Mouse (Mus musculus): ENCODE data around the gene Yaf2. TPM values are rescaled to one million over a fixed set of nuclear protein-coding genes. Genes with fewer than 3 reads are reported as not detected.
"Not testable (repeated sequence)": the region's sequence is repeated elsewhere in the genome, so short reads cannot be mapped to it uniquely, and the experiment has no call there.

Gene Yaf2
- polyA plus RNA-seq, 1 experiment: 65.0 TPM

GRCm38 (mm10) chr15:93340630-93341379, 4.1 kb upstream of the Yaf2 start:
- H3K27me3 ChIP-seq (replicated peaks): no peaks in the 10 kb centered on the region
- peaks cover 2% of the 10 kb centered on the region; the same call in 1 of the 2 replicates for H3K9me3 ChIP-seq
- no peak for TF ChIP-seq FLI1 (IDR thresholded peaks at IDR 0.05; ENCODE audit: low read length)
- no peak for TF ChIP-seq GATA1 (IDR thresholded peaks at IDR 0.05; ENCODE audit: borderline replicate concordance, low read length)
- H3K4me1 ChIP-seq: peaks cover 33% of the 10 kb centered on the region
- no peak overlapping the region for H3K4me3 ChIP-seq (replicated peaks)
- H3K36me3 ChIP-seq (replicated peaks; ENCODE audit: low read length): no peaks in the 10 kb centered on the region

DNA sequence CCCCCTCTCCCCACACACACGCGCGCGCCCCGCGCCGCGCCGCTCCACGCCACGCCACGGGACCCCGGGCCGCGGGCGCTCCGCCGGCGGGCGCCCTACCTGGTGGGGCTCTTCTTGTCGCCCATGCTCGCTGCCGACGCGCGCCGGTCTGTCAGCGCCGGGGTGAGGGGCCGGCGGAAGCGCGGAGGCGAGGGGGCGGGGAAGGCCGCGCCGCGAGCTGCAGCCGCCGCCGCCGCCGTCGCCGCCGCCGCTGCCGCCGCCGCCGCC, 144 bp downstream of the Yaf2 start:
- no peak for TF ChIP-seq FLI1 (IDR thresholded peaks at IDR 0.05; ENCODE audit: low read length)
- no peak for TF ChIP-seq GATA1 (IDR thresholded peaks at IDR 0.05; ENCODE audit: borderline replicate concordance, low read length)
- H3K9me3 ChIP-seq: peaks cover 2% of the 10 kb centered on the region; the same call in 1 of the 2 replicates

GRCm38 (mm10) chr15:93335821-93336657, 696 bp downstream of the Yaf2 start:
- H3K36me3 ChIP-seq (replicated peaks; ENCODE audit: low read length): peaks cover 30% of the 10 kb centered on the region
- TF ChIP-seq GATA1 (IDR thresholded peaks at IDR 0.05; ENCODE audit: borderline replicate concordance, low read length): no peak
- TF ChIP-seq FLI1 (IDR thresholded peaks at IDR 0.05; ENCODE audit: low read length): no peak
- H3K4me1 ChIP-seq: peaks cover 51% of the 10 kb centered on the region
- H3K9me3 ChIP-seq: peaks cover 2% of the 10 kb centered on the region; the same call in 1 of the 2 replicates
- peak overlapping the region; percentile 98 for H3K4me3 ChIP-seq (replicated peaks)
- H3K27me3 ChIP-seq (replicated peaks): no peaks in the 10 kb centered on the region

More for the DNA sequence above, 144 bp downstream of the Yaf2 start:
- Histone ChIP-seq H3K36me3 (replicated peaks; ENCODE audit: low read length) (peaks cover 24% of the 10 kb centered on the region), H3K27me3 (replicated peaks) (no peaks in the 10 kb centered on the region), H3K4me1 (peaks cover 51% of the 10 kb centered on the region), H3K4me3 (replicated peaks) (peak overlapping the region; percentile 98)

DNA sequence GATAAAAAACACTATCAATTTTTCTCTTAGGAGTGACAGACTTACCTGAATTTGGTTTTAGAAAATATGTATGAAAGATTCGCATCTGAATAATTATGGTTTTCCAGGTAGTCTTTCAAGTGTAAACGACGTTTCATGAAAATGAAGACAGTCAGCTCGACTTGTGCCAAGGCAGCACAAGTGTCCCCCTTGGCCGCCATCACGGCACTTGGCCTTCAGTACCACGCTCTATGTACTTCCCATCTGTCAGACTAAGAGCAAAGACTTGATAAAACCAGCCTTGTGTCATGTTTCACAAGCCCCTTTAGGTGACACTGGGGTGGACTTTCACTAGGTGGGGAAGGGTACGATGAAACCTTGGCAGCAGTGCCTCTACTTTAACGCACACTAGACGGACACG, 5.5 kb downstream of the Yaf2 start:
- no peaks in the 10 kb centered on the region for H3K27me3 ChIP-seq (replicated peaks)
- no peak for TF ChIP-seq FLI1 (IDR thresholded peaks at IDR 0.05; ENCODE audit: low read length)
- no peak for TF ChIP-seq GATA1 (IDR thresholded peaks at IDR 0.05; ENCODE audit: borderline replicate concordance, low read length)
- no peaks in the 10 kb centered on the region for H3K9me3 ChIP-seq
- peaks cover 70% of the 10 kb centered on the region for H3K36me3 ChIP-seq (replicated peaks; ENCODE audit: low read length)
- peaks cover 67% of the 10 kb centered on the region for H3K4me1 ChIP-seq
- no peak overlapping the region for H3K4me3 ChIP-seq (replicated peaks)

GRCm38 (mm10) chr15:93327235-93327634, 9.5 kb downstream of the Yaf2 start:
- H3K4me1 ChIP-seq: peaks cover 88% of the 10 kb centered on the region
- no peaks in the 10 kb centered on the region for H3K27me3 ChIP-seq (replicated peaks)
- no peak for TF ChIP-seq FLI1 (IDR thresholded peaks at IDR 0.05; ENCODE audit: low read length)
- no peak for TF ChIP-seq GATA1 (IDR thresholded peaks at IDR 0.05; ENCODE audit: borderline replicate concordance, low read length)
- H3K4me3 ChIP-seq (replicated peaks): no peak overlapping the region
- H3K36me3 ChIP-seq (replicated peaks; ENCODE audit: low read length): peaks cover 65% of the 10 kb centered on the region
- H3K9me3 ChIP-seq: no peaks in the 10 kb centered on the region

- Histone ChIP-seq H3K9me3 (no peaks in the 10 kb centered on the region), H3K27me3 (replicated peaks) (no peaks in the 10 kb centered on the region), H3K4me1 (peaks cover 91% of the 10 kb centered on the region), H3K36me3 (replicated peaks; ENCODE audit: low read length) (peaks cover 65% of the 10 kb centered on the region), H3K4me3 (replicated peaks) (no peak overlapping the region)
- TF ChIP-seq GATA1 (IDR thresholded peaks at IDR 0.05; ENCODE audit: borderline replicate concordance, low read length) (no peak), FLI1 (IDR thresholded peaks at IDR 0.05; ENCODE audit: low read length) (no peak)
Measured at GRCm38 (mm10) chr15:93326651-93327050, 10.1 kb downstream of the Yaf2 start.

- peak overlapping the region; percentile 56 for H3K4me3 ChIP-seq (replicated peaks)
- H3K27me3 ChIP-seq (replicated peaks): no peaks in the 10 kb centered on the region
- peaks cover 91% of the 10 kb centered on the region for H3K4me1 ChIP-seq
- H3K36me3 ChIP-seq (replicated peaks; ENCODE audit: low read length): peaks cover 64% of the 10 kb centered on the region
- TF ChIP-seq FLI1 (IDR thresholded peaks at IDR 0.05; ENCODE audit: low read length): no peak
- no peak for TF ChIP-seq GATA1 (IDR thresholded peaks at IDR 0.05; ENCODE audit: borderline replicate concordance, low read length)
- no peaks in the 10 kb centered on the region for H3K9me3 ChIP-seq
Measured at GRCm38 (mm10) chr15:93325360-93325759, 11.4 kb downstream of the Yaf2 start.

- H3K27me3 ChIP-seq (replicated peaks): no peaks in the 10 kb centered on the region
Measured at GRCm38 (mm10) chr15:93318781-93319180, 18.0 kb downstream of the Yaf2 start.

DNA sequence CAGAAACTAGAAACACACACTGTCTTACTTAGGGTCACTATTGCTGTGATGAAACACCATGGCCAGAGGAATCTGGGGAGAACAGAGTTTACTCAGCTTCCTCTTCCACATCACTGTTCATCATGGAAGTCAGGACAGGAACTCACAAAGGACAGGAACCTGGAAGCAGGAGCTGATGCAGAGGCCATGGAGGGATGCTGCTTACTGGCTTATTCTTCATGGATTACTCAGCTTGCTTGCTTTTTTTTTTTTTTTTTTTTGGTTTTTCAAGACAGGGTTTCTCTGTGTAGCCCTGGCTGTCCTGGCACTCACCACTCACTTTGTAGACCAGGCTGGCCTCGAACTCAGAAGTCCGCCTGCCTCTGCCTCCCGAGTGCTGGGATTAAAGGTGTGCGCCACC, 26.4 kb downstream of the Yaf2 start:
- Histone ChIP-seq H3K36me3 (replicated peaks; ENCODE audit: low read length) (peaks cover 57% of the 10 kb centered on the region), H3K4me1 (peaks cover 44% of the 10 kb centered on the region)
- not testable (repeated sequence) for H3K4me3 ChIP-seq (replicated peaks); H3K27me3 ChIP-seq (replicated peaks); H3K9me3 ChIP-seq

More at GRCm38 (mm10) chr15:93318781-93319180, 18.0 kb downstream of the Yaf2 start:
- Histone ChIP-seq H3K36me3 (replicated peaks; ENCODE audit: low read length) (peaks cover 47% of the 10 kb centered on the region), H3K9me3 (no peaks in the 10 kb centered on the region), H3K4me1 (peaks cover 58% of the 10 kb centered on the region), H3K4me3 (replicated peaks) (peak overlapping the region; percentile 29)
- TF ChIP-seq GATA1 (IDR thresholded peaks at IDR 0.05; ENCODE audit: borderline replicate concordance, low read length) (no peak), FLI1 (IDR thresholded peaks at IDR 0.05; ENCODE audit: low read length) (no peak)

DNA sequence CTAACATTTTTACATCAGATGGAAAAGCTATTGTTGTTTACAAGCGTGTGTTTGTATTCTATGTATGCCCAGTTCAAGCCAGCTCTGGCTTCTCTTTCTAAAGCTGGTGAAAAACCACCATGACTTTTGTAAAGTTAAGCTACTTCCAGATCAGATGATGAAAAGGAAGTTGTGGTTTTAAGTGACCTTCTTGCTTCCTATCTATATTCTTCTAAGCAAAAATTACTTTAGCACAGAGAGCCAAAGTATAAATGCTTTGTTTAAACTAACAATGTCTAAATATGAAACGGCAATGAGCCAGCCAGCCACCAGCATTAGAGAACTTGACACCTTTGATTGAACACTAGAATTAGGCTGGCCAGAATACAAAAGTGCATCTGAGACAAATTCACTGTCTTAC, 38.5 kb downstream of the Yaf2 start:
- Histone ChIP-seq H3K27me3 (replicated peaks) (no peaks in the 10 kb centered on the region), H3K9me3 (no peaks in the 10 kb centered on the region), H3K4me1 (peaks cover 94% of the 10 kb centered on the region), H3K4me3 (replicated peaks) (peak overlapping the region; percentile 86), H3K36me3 (replicated peaks; ENCODE audit: low read length) (peaks cover 27% of the 10 kb centered on the region)
- TF ChIP-seq GATA1 (IDR thresholded peaks at IDR 0.05; ENCODE audit: borderline replicate concordance, low read length): no peak
- no peak for TF ChIP-seq FLI1 (IDR thresholded peaks at IDR 0.05; ENCODE audit: low read length)
